Mouse (Mus musculus): Measurements from ENCODE around the gene Gm20388.

The Gm20388 gene

DNA sequence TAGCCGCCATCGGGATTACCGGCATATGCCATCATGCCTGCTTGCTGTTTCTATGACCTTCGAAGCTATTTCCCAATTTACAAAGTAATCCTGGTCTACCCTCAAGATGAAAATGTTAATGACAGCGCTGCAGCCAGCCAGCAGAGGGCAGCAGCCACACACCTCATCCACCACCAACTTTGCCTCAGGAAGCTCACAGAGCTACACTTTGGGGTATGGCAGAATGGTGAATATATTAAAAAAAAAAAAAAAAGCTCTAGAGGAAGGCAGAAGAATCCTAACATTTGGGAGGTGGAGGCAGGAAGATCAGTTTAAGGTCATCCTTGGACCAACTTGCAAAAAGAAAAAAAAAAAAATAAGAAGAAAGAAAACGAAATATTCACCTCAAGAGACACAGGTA, 1939.4 kb downstream of the Gm20388 start:
- DNase-seq (ENCODE audit: low spot score in 2 of 2) = peak; percentile 60 to 66

DNA sequence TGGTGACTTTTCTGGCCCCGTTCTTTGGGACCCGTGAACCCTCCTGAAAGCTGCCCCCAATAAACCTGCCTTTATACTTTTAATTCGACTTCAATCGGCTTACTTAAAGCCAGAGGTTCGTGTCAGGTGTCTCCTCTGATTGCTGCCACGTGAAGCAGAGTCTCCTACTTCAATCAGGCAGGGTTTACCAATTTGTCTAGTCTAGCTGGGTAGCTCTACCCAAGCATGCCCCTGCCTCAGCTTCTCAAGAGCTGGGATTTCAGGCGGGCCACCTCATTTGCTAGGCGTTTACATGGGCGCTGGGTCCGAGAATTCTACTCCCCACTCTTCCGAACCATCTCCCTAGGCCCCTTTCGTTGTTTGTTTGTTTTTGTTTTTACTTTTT, 1939.8 kb downstream of the Gm20388 start:
- no peak for DNase-seq (ENCODE audit: low spot score in 2 of 2)

DNA sequence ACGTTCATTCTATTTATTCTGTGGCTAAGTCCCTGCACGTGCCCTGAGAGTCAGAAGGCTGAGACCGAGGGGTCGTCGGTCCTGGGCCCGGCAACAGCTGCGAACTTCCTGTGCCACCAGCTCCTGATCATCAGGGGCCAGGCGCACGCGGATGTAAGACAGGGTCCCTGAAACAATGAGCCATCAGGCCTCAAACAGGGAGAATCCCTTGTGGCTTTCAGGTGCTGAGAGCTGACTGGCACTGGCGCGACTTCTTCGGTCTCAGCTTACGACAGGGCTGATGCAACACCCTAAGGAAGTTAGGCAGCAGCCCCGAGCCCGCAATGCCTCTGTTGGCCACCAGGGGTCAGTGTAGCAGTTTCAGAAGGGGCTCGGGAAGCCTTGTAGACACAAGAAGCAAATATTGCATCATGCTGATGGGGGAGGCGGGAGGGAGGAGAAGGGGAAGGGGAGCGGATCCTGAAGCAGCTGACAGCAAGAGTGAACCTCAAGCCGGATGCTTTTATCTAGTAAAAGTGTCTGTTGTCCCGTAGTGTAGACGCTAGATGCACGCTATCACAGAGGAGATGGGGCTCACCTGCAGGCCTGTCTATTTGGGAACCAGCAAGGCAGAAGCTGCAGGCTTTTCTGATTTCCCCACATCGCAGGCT, 1940.3 kb downstream of the Gm20388 start:
- DNase-seq (ENCODE audit: low spot score in 2 of 2) = peak; percentile 98 to 99

DNA sequence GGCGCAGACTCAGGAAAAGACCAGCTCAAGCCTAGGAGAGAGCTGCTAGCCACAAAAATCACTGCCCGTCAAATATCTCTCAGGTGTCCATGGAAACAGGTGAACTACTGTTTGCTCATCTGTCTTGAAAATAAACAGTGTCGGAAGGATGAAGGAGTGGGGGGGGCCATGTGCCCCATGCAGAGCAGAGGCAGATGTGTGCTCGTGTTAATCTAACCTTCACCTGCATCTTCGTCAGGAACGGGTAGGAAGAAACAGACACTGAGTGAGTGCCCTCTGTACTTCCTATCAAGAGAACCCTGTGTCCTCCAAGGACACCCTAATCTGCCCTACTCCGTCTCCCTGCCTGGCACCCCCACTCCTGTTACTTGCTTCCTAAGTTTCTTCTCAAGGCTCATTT, 1941.1 kb downstream of the Gm20388 start:
- no peak for DNase-seq (ENCODE audit: low spot score in 2 of 2)

DNA sequence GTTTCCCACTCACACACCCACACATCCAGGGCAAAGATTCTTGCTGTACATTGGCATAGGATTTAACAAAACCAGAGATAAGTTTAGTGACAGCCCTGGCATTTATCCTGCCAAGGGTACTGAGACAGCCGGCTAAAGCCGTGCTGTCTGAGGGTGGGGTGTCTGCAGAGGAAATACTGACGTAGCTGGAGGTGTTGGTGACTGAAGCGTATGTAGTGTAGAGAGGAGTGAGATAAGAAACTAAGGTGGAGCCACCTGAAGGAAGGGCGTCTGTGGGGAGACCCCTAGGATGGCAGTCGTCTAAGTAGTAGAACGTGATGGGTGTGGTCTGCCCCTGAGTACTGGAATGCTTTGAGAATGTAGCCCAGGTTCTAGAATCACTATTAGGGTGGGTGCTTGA, 1941.8 kb downstream of the Gm20388 start:
- no peak for DNase-seq (ENCODE audit: low spot score in 2 of 2)

DNA sequence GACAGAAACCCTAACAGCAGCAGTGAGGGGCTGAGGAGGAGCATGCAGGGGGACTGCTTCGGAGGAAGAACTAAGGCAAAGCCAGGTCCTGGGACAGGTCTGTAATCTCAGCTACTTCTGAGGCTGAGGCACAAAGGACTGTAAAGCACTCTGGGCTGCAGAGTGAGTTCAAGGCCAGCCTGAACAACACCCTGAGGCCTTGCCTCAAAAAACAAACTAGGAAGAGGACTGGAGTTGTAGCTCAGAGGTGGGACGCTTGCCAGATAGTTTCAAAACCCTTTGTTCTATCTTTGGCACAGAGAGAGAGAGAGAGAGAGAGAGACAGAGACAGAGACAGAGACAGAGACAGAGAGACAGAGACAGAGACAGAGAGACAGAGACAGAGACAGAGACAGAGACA, 1942.9 kb downstream of the Gm20388 start:
- no peak for DNase-seq (ENCODE audit: low spot score in 2 of 2)

DNA sequence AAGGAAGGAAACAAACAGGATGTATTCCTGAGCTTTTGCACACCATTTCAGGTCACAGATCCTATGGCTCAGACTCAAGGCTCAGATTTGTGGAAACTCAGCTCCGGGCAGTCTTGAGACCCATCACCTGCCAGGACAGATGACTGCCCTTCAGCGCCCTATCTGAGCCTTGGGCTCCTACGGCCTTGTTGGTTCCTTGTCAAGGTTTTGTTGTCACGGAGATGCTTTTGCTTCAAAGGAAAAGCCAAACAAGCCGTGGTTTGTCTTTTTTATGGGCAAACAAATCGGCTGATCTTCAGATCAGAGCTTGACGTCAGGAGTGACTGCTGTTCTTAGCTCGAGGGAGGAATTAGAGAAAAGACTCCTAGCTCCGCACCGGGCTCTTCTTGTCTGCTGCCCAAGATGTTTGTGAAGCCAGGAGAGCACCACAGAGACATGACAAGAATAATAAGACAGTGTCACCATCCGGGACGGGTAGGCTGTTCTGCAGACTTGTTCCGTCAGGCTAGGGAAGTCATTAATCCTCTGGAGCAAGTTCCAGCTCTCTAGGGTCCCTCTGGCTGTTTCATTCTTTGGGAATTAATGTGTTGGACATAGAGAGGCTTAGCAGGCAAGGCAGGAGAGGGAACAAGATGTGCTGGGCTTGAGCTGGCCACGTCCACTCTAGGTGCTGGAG, 1945.6 kb downstream of the Gm20388 start:
- DNase-seq (ENCODE audit: low spot score in 2 of 2) = no peak

DNA sequence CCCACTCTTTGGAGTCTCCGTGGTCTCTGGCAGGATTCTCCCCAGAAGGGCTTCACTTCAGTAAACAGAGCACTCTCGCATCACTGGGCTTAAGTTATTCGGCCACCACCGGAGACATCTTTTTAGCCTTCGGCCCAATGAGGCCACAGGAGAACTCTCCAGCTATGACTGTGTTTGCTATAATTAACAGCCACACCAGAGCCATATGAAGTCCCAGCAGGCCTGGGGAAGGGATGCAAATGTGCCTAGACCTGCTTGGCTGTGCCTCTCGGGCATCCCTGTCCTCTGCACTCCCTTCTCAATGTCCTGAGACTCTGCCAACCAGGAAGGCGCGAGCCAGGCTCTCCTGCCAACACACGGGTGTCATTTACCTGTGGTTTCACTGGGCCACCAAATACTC, 1946.7 kb downstream of the Gm20388 start:
- no peak for DNase-seq (ENCODE audit: low spot score in 2 of 2)

DNA sequence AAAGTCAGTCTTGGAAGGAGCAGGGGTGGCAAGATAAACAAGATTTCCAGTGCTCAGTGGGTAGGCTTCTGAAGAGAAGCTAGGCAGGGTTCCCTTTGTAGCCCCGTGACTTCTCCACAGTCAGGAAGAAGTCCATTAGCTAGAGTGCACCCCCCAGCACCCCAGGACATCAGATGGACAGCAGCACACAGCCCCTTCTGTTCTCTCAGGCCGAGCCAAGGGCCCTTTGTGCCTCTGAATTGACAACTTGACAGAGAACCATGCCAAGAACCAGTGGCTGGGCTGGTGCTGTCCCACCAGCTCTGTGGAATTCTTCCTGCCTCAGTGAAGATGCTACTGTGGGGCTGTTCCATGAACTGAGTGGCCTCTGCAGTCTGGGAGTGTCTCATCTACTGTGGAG, 1947.1 kb downstream of the Gm20388 start:
- DNase-seq (ENCODE audit: low spot score in 2 of 2) = no peak

DNA sequence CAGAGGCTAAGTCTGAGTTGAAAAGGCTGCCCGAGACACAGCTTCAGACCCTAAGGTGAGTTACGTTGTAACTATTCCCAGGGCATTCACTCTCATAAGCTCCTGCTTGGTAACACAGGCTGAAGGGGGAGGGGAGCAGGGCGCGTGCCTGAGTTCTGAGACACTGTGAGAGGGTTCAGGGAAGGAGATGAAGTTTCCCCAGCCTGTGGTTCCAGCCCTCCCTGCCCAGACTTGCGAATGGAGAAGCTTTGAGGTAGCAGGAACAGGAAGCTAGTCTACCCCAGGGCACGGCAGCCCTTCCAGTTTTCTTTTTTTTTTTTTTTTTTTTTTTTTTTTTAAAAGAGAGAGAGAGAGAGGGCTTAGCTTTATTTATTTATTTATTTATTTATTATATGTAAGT, 1950.6 kb downstream of the Gm20388 start:
- DNase-seq (ENCODE audit: low spot score in 2 of 2) = no peak

DNA sequence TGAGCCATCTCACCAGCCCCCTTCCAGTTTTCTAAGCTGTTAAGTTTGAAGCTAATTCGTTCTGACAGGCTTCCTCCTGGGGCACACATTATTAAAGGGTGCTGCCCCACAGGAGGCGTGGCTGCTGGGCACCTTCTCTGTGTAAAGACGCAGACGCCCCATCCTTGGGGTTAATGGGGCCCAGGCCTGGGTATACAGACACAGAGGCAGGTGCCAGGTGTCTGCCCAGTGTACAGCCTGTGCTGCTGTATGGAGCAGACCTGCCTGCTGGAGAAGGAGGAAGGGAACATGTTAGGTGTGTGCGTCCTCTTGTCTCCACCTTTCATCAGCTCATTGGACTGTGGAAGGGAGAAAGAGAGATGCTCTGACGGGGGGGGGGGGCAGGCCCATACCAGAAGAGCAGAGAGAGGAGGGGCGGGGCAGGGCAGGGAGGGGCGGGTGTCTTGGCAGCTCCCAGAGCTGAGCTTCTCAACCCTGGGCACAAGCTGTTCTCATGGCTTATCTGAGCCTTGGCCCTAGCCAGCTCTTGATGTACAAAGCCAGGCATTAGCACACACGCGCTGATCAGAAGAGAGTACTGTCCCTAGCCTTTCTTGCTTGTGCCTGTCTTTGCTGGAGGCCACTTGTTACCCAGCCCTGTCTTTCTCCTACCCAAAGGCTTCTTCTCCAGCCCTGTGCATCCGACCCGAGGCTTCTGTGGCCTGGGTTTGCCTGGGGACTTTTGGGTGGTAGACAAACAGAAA, 1951.3 kb downstream of the Gm20388 start:
- DNase-seq (ENCODE audit: low spot score in 2 of 2) = no peak

DNA sequence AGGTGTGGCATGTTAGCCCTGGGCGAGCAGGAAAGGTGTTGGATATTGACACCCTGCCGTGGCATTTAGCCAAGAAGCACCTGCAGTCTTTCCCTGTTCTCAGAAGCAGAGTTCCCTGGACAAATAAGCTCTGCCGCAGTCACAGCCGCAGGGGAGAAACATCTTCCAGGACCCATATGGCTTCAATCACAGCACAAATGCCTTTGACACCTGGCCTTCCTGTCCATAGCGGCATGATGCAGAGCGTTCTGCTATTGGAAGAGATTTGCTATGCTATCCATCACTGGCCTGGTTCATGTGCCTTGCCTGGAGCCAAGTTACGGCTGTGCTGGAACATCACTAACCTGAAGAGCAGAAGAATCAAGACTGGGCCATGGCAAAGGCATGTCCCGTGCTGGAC, 1954.7 kb downstream of the Gm20388 start:
- no peak for DNase-seq (ENCODE audit: low spot score in 2 of 2)

DNA sequence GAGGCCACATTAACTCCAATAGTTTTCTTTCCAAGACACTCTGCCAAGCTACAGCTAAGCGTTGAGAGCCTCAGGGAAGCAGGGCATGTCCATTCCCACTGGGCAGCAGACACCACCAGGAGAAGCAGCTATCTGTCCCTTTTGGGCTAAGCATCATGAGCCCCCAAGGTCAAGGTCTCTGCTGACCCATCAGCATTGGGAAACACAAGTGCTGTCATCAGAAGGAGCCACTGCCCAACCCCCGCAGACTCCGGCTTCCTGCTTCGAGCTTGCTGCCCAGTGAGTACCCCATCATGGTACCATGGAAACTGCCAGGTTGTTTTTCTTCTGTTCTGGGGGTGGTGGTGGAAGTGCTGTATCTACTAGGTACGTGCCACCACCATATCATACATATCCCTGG, 1957.6 kb downstream of the Gm20388 start:
- no peak for DNase-seq (ENCODE audit: low spot score in 2 of 2)

DNA sequence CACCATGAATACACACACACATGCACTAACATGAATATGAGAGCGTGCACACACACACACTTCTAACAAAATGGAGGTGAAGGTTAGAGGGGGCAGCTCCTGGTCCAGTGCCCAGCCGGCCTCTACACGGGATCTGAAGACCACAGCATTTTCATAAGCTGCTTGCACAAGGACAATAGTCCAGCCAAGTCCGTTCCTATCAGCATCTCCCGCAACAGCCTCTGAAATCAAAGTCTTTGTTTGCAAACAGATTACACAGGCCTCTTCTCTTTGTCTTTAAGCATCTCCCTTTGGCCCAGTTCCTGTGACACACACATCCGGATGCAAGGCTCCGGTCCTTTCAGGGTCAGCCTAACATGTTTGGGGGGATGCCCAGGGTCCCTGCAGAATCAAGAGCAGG, 1958.3 kb downstream of the Gm20388 start:
- DNase-seq (ENCODE audit: low spot score in 2 of 2) = no peak

DNA sequence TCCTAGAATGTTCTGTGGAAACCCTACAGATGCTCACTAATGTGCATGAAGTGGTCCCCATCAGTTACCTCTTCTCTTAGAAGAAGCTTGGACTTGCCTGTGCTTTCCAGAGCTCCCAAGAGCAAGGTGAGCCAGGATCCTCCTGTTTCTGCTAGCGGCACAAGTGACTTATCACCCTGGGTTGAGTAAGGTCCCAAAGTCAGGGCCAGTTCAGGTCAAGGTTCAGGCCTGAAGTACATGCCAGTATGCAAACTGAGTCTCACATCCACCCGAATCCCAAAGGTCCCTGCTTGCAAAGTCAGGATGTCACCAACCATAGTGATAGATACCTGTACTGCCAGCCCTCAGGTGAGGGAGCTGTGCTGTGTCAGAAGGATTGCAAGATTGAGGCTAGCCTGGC, 1959.5 kb downstream of the Gm20388 start:
- no peak for DNase-seq (ENCODE audit: low spot score in 2 of 2)

DNA sequence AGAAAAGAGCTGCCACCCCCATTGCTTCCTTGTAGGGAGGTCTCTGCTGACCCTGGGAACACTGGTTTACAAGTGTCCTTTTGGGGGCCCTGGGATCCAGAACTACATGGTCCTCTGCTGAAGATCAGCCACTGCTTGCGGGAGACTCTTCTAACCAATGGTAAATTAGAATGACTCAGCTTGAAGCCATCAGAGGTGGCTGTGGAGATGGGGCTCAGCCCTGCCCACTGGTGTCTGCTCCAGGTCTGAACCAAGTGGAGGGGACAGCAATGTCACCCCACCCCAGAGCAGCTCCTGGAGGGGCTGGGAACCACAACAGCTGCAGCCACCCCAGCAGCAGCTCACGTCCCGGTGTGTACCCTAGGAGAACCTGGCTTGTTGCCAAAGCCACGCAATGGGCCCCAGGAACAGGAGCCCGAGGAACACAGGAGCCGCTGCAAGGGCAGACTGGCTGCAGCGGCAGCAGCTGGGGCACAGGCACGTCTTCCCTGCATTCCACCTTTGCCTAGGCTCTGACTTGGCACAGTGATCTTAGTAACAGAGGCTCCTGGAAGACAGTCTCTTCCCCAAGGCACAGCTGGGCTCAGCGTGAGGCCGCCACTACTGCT, 1961.3 kb downstream of the Gm20388 start:
- DNase-seq (ENCODE audit: low spot score in 2 of 2) = no peak

DNA sequence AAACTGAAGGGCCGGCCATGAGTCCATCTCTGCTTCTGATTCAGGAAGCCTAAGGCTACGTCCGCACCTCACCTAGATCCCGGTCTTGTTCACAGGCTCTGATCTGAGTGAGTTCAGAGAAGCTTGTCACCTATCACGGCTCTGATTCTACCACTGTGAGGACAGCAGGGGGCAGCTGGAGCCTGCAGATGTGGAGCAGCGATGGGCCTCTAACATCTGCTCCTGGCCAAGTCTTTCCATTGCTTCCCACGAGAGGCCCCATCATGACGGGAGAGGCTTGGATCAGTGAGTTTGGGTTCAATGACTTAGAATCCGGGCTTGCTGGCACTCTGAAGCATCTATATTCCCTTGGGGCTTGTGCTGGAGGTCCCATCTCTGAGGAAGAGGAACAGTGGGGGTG, 1963.4 kb downstream of the Gm20388 start:
- DNase-seq (ENCODE audit: low spot score in 2 of 2) = no peak

DNA sequence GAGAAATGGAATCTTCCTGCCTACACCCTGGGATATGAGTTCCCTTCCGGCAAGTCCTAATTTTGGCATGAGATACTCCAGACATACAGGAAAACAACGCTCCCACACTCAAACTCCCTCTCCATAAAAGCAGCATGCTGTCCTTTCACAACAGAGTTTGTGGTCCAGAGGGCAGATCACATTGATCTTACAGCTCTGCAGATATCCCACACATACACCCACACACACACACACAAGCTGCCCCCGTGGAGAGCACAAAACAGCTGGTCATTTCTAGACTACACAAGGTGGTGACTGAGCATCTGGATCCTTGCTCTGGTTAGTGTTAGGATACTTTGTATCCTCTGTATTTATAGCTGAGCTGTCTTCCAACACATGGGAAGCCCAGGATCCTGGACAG, 1964.4 kb downstream of the Gm20388 start:
- no peak for DNase-seq (ENCODE audit: low spot score in 2 of 2)

DNA sequence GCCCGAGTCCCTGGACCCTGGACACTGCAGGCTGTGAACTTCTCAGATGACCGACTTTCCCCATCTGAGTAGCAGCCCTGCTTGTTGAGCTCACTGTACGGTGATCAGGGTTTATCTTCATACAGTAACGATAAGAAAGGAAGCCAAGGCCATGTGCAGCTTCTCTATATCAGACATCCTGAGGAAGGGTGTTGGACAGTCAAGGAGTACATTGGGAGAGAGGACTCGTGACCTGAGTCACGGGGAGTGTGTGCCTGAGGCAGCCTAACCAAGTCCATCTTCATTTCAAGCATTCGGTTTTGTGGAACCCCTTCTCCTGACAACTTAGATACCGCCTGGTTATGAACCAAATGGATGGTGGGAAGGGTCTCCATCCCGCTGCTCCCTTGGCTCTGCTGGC, 1964.9 kb downstream of the Gm20388 start:
- DNase-seq (ENCODE audit: low spot score in 2 of 2) = no peak

DNA sequence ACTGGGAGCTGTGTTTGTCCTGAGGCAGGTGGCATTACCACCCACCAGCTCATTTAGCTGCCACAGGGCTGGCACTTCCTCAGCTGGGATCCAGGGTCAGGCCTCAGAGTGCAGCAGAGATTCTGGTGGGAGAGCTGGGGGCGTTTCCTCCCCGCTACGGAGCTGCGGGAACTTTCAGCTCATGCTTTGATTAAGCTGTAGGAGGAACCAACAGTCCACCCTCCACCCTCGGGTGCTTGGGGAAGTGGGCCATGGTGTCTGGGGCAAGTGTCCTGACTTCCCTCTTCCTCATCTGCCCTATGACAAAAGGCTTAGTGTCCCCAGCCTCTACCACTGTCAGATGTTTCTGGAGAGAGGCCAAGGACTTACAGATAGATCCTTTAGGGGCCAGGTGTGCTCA, 1966.6 kb downstream of the Gm20388 start:
- DNase-seq (ENCODE audit: low spot score in 2 of 2) = no peak

DNA sequence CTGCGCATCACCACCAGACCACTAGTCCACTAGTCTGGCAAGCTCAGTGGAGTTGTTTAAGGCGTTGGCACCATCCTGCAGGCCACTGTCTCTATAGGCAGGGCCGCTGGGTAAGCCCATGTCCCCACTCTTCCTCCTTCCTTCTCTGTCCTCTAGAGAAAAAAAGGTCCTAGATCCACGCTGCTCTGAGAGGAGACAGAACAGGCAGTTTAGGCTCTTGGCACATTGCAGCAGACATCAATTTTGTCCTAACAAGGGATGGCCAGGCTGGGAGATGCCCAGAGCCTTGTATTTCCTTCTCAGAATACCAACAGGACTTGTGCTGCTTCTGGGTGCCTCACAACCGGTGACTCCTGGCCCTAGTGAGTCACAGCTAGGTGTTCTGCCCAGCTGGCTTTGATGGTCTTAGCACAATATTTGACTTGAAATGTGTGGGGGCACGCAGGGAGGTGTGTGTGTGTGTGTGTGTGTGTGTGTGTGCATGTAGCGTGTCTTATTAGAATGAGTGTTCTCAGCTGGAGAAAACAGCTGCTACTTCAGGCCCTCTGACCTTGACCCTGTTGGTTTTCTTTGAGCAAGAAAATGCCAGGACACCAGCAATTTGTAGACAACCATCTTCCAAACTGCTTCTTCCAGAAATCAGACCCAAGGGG, 1967.3 kb downstream of the Gm20388 start:
- DNase-seq (ENCODE audit: low spot score in 2 of 2) = no peak

DNA sequence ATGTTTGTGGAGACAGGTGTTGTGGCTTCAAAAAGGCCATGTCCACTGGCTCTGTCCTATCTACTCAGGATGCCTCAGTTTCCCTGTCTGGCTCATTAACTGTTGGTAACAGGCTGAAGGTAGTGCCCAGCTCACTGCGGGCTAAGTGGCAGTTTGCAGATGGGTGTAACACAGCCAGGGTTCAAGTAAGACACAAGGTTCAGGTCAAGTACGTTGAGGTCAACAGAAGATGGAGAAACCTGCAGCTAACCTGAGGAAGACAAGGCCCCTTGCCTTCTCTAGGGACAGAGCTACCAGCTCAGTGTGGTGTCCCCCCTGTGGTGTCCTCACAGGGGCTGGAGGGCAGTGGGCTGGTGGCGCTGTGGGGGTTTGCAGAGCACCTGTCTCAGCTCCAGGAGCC, 1969.1 kb downstream of the Gm20388 start:
- DNase-seq (ENCODE audit: low spot score in 2 of 2) = no peak

All from frontal cortex, postnatal 25 days (tissue).